Mouse (Mus musculus): ENCODE measurements at regions not wholly inside any gene's neighbourhood (a gene's known extent, or its start where the extent isn't known, plus 50 kb on each side); places are given as distances from the start of the nearest gene placed in this dataset.
A peak's percentile ranks its signal among the peaks of the same experiment; 100 is the strongest.

GRCm38 (mm10) chr12:118508972-118509917, 208.0 kb upstream of the Sp4 start:
- Histone ChIP-seq H3K27ac (ENCODE audit: low read depth) (no peak overlapping the region), H3K36me3 (ENCODE audit: insufficient read depth) (no peaks in the 10 kb centered on the region), H3K4me1 (ENCODE audit: insufficient read depth) (no peaks in the 10 kb centered on the region), H3K9ac (no peak overlapping the region), H3K9me3 (ENCODE audit: low read depth, low read length) (no peaks in the 10 kb centered on the region), H3K27me3 (ENCODE audit: insufficient read depth, low read length) (no peaks in the 10 kb centered on the region), H3K4me3 (ENCODE audit: low read depth, low read length) (no peak overlapping the region), H3K4me2 (no peak overlapping the region)
- DNase-seq (no peak), ATAC-seq (ENCODE audit: insufficient read depth) (no peak)
- WGBS: 75% methylated on average over 8 of the region's 8 CpGs
- TF ChIP-seq CTCF (IDR thresholded peaks at IDR 0.05; ENCODE audit: low read depth): no peak

GRCm38 (mm10) chr12:118500392-118500791, 199.2 kb upstream of the Sp4 start:
- H3K4me3 ChIP-seq (ENCODE audit: low read depth, low read length): no peak overlapping the region

DNA sequence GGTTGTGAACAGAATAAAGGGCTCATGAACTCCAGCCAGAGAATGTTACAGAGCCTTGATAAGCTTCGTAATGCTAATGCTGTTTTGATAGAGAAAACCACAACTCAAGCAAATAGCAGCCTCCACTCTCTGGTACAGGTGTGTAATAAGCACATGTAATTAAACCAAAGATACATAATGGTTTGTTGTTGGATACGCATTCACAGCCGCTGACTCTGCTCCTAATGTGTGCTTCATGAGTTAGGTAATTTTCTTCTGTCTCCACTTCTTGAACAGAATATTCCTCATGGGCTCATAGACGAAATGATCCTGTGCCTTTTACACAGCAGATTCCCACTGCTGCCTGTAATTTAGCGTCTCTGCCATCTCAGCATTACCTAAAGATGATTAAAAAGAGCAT, 186.8 kb upstream of the Sp4 start:
- Histone ChIP-seq H3K9ac (no peak overlapping the region), H3K36me3 (ENCODE audit: insufficient read depth) (no peaks in the 10 kb centered on the region), H3K9me3 (ENCODE audit: low read depth, low read length) (no peaks in the 10 kb centered on the region), H3K27me3 (ENCODE audit: insufficient read depth, low read length) (no peaks in the 10 kb centered on the region), H3K4me1 (ENCODE audit: insufficient read depth) (no peaks in the 10 kb centered on the region), H3K4me2 (no peak overlapping the region), H3K4me3 (ENCODE audit: low read depth, low read length) (no peak overlapping the region), H3K27ac (ENCODE audit: low read depth) (no peak overlapping the region)
- no peak for TF ChIP-seq CTCF (IDR thresholded peaks at IDR 0.05; ENCODE audit: low read depth)
- WGBS: 80% methylated on average over 5 of the region's 5 CpGs
- ATAC-seq (ENCODE audit: insufficient read depth): no peak
- DNase-seq: no peak

More at GRCm38 (mm10) chr12:118500392-118500791, 199.2 kb upstream of the Sp4 start:
- H3K27me3 ChIP-seq (ENCODE audit: insufficient read depth, low read length): no peaks in the 10 kb centered on the region
- DNase-seq (no peak), ATAC-seq (ENCODE audit: insufficient read depth) (no peak)
- H3K9me3 ChIP-seq (ENCODE audit: low read depth, low read length): no peaks in the 10 kb centered on the region
- 15% methylated on average over 5 of the region's 5 CpGs for WGBS
- no peak overlapping the region for H3K9ac ChIP-seq
- no peak for TF ChIP-seq CTCF (IDR thresholded peaks at IDR 0.05; ENCODE audit: low read depth)
- no peaks in the 10 kb centered on the region for H3K36me3 ChIP-seq (ENCODE audit: insufficient read depth)
- no peak overlapping the region for H3K27ac ChIP-seq (ENCODE audit: low read depth)
- no peaks in the 10 kb centered on the region for H3K4me1 ChIP-seq (ENCODE audit: insufficient read depth)
- no peak overlapping the region for H3K4me2 ChIP-seq

DNA sequence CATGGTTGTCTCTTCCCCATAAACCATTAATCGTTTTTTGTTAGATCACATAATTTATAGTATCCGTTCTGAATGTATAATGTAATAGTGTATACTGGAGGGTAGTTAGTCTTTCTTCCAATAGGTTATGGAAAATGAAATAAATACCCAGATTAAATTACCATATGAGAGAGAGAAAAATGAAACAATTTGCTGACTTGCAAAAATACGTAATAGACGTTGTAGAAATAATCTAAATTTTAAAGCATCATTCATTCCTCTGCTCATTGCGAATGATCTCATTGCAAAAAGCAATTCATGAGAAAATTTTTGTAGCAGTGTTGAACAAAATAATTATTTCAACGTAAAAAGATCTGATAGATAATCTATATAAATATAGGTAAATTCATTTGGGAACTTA, 185.2 kb upstream of the Sp4 start:
- 81% methylated on average over 6 of the region's 6 CpGs for WGBS
- no peak overlapping the region for H3K4me3 ChIP-seq (ENCODE audit: low read depth, low read length)
- no peak for ATAC-seq (ENCODE audit: insufficient read depth)

DNA sequence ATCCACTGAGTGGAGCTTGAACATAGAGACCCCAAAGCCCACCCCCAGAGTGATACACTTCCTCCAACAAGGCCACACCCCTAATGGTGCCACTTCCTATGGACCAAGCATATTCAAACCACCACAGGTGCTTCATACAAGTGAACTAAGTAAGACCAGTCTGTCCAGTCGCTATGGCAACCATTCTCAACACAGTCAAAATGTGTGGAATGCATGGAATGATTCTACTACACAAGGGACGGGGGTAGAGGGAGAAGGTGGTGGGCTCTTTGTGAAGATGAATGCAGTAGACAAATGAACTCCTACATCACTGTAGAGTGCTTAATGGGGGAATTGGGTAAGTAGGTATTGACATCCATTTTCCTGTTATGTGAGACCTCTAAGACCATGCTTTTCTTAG, 180.1 kb upstream of the Sp4 start:
- no peak overlapping the region for H3K4me3 ChIP-seq (ENCODE audit: low read depth, low read length)
- no peaks in the 10 kb centered on the region for H3K27me3 ChIP-seq (ENCODE audit: insufficient read depth, low read length)
- H3K27ac ChIP-seq (ENCODE audit: low read depth): no peak overlapping the region
- H3K9me3 ChIP-seq (ENCODE audit: low read depth, low read length): no peaks in the 10 kb centered on the region
- H3K4me2 ChIP-seq: no peak overlapping the region
- H3K4me1 ChIP-seq (ENCODE audit: insufficient read depth): no peaks in the 10 kb centered on the region
- no peak overlapping the region for H3K9ac ChIP-seq
- ATAC-seq (ENCODE audit: insufficient read depth) (peak; percentile 47; the same call in 1 of the 2 replicates), DNase-seq (peak; percentile 39)
- WGBS: 45% methylated on average over 2 of the region's 2 CpGs
- H3K36me3 ChIP-seq (ENCODE audit: insufficient read depth): no peaks in the 10 kb centered on the region
- TF ChIP-seq CTCF (IDR thresholded peaks at IDR 0.05; ENCODE audit: low read depth): no peak

More for the DNA sequence above, 185.2 kb upstream of the Sp4 start:
- H3K27ac ChIP-seq (ENCODE audit: low read depth): no peak overlapping the region
- no peaks in the 10 kb centered on the region for H3K27me3 ChIP-seq (ENCODE audit: insufficient read depth, low read length)
- no peak for TF ChIP-seq CTCF (IDR thresholded peaks at IDR 0.05; ENCODE audit: low read depth)
- DNase-seq: no peak
- no peaks in the 10 kb centered on the region for H3K36me3 ChIP-seq (ENCODE audit: insufficient read depth)
- H3K4me2 ChIP-seq: no peak overlapping the region
- H3K4me1 ChIP-seq (ENCODE audit: insufficient read depth): no peaks in the 10 kb centered on the region
- H3K9me3 ChIP-seq (ENCODE audit: low read depth, low read length): no peaks in the 10 kb centered on the region
- no peak overlapping the region for H3K9ac ChIP-seq

GRCm38 (mm10) chr12:118474732-118475131, 173.5 kb upstream of the Sp4 start:
- Histone ChIP-seq H3K9ac (no peak overlapping the region), H3K4me1 (ENCODE audit: insufficient read depth) (no peaks in the 10 kb centered on the region), H3K4me3 (ENCODE audit: low read depth, low read length) (no peak overlapping the region), H3K27me3 (ENCODE audit: insufficient read depth, low read length) (no peaks in the 10 kb centered on the region), H3K9me3 (ENCODE audit: low read depth, low read length) (no peaks in the 10 kb centered on the region), H3K4me2 (no peak overlapping the region), H3K27ac (ENCODE audit: low read depth) (no peak overlapping the region), H3K36me3 (ENCODE audit: insufficient read depth) (no peaks in the 10 kb centered on the region)
- TF ChIP-seq CTCF (IDR thresholded peaks at IDR 0.05; ENCODE audit: low read depth): no peak
- ATAC-seq (ENCODE audit: insufficient read depth) (no peak), DNase-seq (no peak)
- WGBS: 68% methylated on average over 3 of the region's 3 CpGs

- Histone ChIP-seq H3K27me3 (ENCODE audit: insufficient read depth, low read length) (no peaks in the 10 kb centered on the region), H3K27ac (ENCODE audit: low read depth) (no peak overlapping the region), H3K4me1 (ENCODE audit: insufficient read depth) (no peaks in the 10 kb centered on the region), H3K4me2 (no peak overlapping the region), H3K9ac (no peak overlapping the region), H3K36me3 (ENCODE audit: insufficient read depth) (no peaks in the 10 kb centered on the region), H3K4me3 (ENCODE audit: low read depth, low read length) (no peak overlapping the region), H3K9me3 (ENCODE audit: low read depth, low read length) (peaks cover 4% of the 10 kb centered on the region; the same call in 1 of the 2 replicates)
- 0 out of 2 replicates have a peak, but pooled peaks have one; percentile 2 for TF ChIP-seq CTCF (IDR thresholded peaks at IDR 0.05; ENCODE audit: low read depth)
- WGBS: 78% methylated on average over 3 of the region's 3 CpGs
- DNase-seq (no peak), ATAC-seq (ENCODE audit: insufficient read depth) (no peak)
Measured at GRCm38 (mm10) chr12:118466837-118467236, 165.6 kb upstream of the Sp4 start.
